Mouse (Mus musculus): Measurements from ENCODE around the gene Slc4a8. TPM values are rescaled to one million over a fixed set of nuclear protein-coding genes. Genes with fewer than 3 reads are reported as not detected.

The Slc4a8 gene
- 0.91 and 3.2 TPM in 2 replicates for polyA plus RNA-seq (2012; ENCODE audit: insufficient read depth, insufficient read length, missing spikeins)

DNA sequence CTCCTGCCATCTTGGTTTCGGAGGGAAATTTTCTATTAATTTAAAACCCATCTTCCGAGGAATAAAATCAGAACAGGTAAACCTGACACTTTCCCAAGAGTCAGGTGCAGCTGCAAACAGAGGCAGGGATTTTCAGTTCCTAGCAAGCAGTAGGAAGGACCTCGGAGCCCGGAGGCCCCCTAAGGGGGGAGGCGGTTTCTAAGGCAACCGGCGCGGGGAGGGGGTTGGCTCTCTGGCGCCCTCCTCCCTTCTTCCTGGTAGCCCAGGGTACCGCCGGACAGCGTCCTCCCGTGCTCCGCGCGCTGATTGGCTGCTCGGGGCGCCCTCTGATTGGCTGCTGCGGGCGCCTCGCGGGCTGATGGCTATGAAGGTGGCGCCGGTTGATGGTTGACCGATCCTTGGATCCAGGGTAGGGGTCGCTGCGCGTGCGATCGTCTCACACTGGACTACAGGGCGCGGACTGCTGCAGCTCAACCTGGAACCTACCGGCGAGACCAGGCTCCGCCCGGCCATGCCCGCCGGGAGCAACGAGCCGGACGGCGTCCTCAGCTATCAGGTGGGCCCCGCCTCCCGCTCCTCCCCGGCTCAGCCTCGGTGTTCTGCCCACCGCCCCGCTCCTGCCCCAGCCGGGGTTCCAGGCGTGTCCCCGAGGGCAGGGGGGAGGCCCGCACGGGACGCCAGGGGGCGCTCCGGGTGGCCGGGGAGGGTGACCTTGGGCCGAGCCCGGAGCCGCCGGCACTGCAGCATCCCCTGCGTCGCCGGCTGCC lies at the start of gene Slc4a8:
Slc4a8 (plus strand) TSS at position 329 of the 767 bp plus-strand sequence.
- Histone ChIP-seq H3K27ac (replicated peaks; ENCODE audit: low read depth, low read length) (no peak within 1 kb of the TSS), H3K4me3 (ENCODE audit: insufficient read depth, low read depth, low read length) (peak within 1 kb of the TSS; percentile 61), H3K4me1 (ENCODE audit: control insufficient read depth, insufficient read depth, insufficient read length, low read length) (no peaks in the 10 kb centered on the region)

- H3K27ac ChIP-seq (replicated peaks; ENCODE audit: low read depth, low read length) = no peak overlapping the region
- H3K4me3 ChIP-seq (ENCODE audit: insufficient read depth, low read depth, low read length) = no peak overlapping the region
- no peaks in the 10 kb centered on the region for H3K4me1 ChIP-seq (ENCODE audit: control insufficient read depth, insufficient read depth, insufficient read length, low read length)
Observed at GRCm38 (mm10) chr15:100714470-100714869, 47.1 kb upstream of the Slc4a8 start.

- H3K4me3 ChIP-seq (ENCODE audit: insufficient read depth, low read depth, low read length) = no peak overlapping the region
- no peaks in the 10 kb centered on the region for H3K4me1 ChIP-seq (ENCODE audit: control insufficient read depth, insufficient read depth, insufficient read length, low read length)
- H3K27ac ChIP-seq (replicated peaks; ENCODE audit: low read depth, low read length) = no peak overlapping the region
Observed at GRCm38 (mm10) chr15:100715399-100715993, 46.1 kb upstream of the Slc4a8 start.

GRCm38 (mm10) chr15:100717933-100718332 lies 43.6 kb upstream of the Slc4a8 start:
- Histone ChIP-seq H3K4me3 (ENCODE audit: insufficient read depth, low read depth, low read length) (no peak overlapping the region), H3K4me1 (ENCODE audit: control insufficient read depth, insufficient read depth, insufficient read length, low read length) (no peaks in the 10 kb centered on the region)

DNA sequence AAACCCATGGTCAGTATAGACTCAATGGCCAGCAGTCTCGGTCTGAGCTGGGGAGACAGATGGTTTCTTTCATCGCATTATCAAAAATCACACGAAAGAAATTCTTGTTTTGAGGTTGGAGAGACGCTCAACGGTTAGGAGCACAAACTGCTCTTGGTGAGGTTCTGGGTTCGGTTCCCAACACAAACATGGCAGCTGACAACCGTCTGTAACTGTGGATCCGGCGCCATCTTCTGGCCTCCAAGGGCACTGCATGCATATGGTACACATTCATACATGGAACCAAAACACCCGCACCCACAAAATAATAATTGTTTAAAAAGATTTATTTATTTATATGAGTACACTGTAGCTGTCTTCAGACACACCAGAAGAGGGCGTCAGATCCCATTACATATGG lies 43.0 kb upstream of the Slc4a8 start:
- H3K4me1 ChIP-seq (ENCODE audit: control insufficient read depth, insufficient read depth, insufficient read length, low read length) = no peaks in the 10 kb centered on the region
- no peak overlapping the region for H3K4me3 ChIP-seq (ENCODE audit: insufficient read depth, low read depth, low read length)
- H3K27ac ChIP-seq (replicated peaks; ENCODE audit: low read depth, low read length) = no peak overlapping the region

More at GRCm38 (mm10) chr15:100717933-100718332, 43.6 kb upstream of the Slc4a8 start:
- H3K27ac ChIP-seq (replicated peaks; ENCODE audit: low read depth, low read length) = no peak overlapping the region

DNA sequence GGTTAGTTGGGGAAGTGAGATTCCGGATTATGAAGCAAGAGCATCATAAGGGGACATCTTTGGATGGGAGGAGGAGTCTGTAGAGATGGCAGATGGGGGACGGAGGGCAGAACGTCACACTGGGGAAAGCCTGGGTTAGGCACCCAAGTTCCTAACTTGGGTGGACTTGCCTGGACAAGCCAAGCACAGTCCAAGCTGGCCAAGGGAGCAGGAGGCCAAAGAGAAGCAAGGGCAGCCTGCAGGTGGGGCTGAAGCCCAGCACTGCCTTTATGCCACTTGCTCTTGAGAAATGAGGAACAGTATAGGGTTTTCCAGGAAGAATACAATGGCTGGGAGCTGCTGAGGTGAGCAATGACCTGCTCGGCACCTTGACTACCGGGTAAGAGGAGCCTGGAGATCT lies 42.3 kb upstream of the Slc4a8 start:
- Histone ChIP-seq H3K27ac (replicated peaks; ENCODE audit: low read depth, low read length) (no peak overlapping the region), H3K4me3 (ENCODE audit: insufficient read depth, low read depth, low read length) (no peak overlapping the region), H3K4me1 (ENCODE audit: control insufficient read depth, insufficient read depth, insufficient read length, low read length) (no peaks in the 10 kb centered on the region)

- no peaks in the 10 kb centered on the region for H3K4me1 ChIP-seq (ENCODE audit: control insufficient read depth, insufficient read depth, insufficient read length, low read length)
- no peak overlapping the region for H3K27ac ChIP-seq (replicated peaks; ENCODE audit: low read depth, low read length)
- H3K4me3 ChIP-seq (ENCODE audit: insufficient read depth, low read depth, low read length) = no peak overlapping the region
Observed at GRCm38 (mm10) chr15:100720066-100720465, 41.5 kb upstream of the Slc4a8 start.

GRCm38 (mm10) chr15:100721445-100721844 lies 40.1 kb upstream of the Slc4a8 start:
- H3K4me3 ChIP-seq (ENCODE audit: insufficient read depth, low read depth, low read length) = no peak overlapping the region
- no peaks in the 10 kb centered on the region for H3K4me1 ChIP-seq (ENCODE audit: control insufficient read depth, insufficient read depth, insufficient read length, low read length)
- H3K27ac ChIP-seq (replicated peaks; ENCODE audit: low read depth, low read length) = no peak overlapping the region

GRCm38 (mm10) chr15:100722026-100722425 lies 39.5 kb upstream of the Slc4a8 start:
- Histone ChIP-seq H3K4me1 (ENCODE audit: control insufficient read depth, insufficient read depth, insufficient read length, low read length) (no peaks in the 10 kb centered on the region), H3K27ac (replicated peaks; ENCODE audit: low read depth, low read length) (no peak overlapping the region), H3K4me3 (ENCODE audit: insufficient read depth, low read depth, low read length) (no peak overlapping the region)

GRCm38 (mm10) chr15:100722564-100722963 lies 39.0 kb upstream of the Slc4a8 start:
- H3K4me1 ChIP-seq (ENCODE audit: control insufficient read depth, insufficient read depth, insufficient read length, low read length) = no peaks in the 10 kb centered on the region
- no peak overlapping the region for H3K27ac ChIP-seq (replicated peaks; ENCODE audit: low read depth, low read length)
- no peak overlapping the region for H3K4me3 ChIP-seq (ENCODE audit: insufficient read depth, low read depth, low read length)

- no peak overlapping the region for H3K4me3 ChIP-seq (ENCODE audit: insufficient read depth, low read depth, low read length)
- H3K4me1 ChIP-seq (ENCODE audit: control insufficient read depth, insufficient read depth, insufficient read length, low read length) = no peaks in the 10 kb centered on the region
- H3K27ac ChIP-seq (replicated peaks; ENCODE audit: low read depth, low read length) = no peak overlapping the region
Observed at GRCm38 (mm10) chr15:100723505-100723904, 38.0 kb upstream of the Slc4a8 start.

DNA sequence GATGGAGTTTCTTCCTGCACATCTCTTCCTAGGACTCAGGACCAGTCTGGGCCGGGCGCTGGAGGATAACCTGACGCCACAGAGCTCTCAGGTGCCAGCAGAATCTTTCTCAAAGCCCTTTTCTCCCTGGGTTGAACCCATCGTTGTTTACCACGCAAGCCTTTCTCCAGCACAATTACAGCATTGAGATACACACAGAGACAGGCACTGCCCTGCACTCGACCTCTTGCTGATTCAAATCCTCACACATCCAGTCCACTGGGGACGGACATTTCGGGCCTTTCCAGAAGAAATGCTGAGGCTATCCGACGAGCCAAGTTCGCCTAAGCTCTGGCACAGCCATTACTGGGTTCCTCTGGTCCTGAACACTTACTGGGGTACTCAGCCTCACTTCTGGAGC lies 34.8 kb upstream of the Slc4a8 start:
- no peak overlapping the region for H3K27ac ChIP-seq (replicated peaks; ENCODE audit: low read depth, low read length)
- no peak overlapping the region for H3K4me3 ChIP-seq (ENCODE audit: insufficient read depth, low read depth, low read length)

DNA sequence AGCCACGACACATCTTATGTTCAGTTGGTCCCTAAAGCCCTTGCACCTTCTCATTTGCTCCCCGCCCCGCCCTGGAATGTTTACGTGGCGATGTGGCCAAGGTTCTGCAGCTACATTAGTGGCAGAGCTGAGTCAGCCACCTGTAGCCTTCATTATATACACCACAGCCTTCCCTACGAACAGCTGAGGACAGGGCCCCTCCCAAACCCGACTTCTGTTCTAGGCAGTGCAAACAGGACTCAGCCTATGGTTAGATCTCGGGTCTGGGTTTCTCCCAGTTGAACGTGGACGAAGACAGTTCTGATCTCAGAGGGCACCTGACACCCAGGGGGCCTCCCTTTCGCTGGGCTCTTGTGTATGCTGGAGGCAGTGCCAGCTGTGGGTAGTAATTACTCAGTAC lies 33.7 kb upstream of the Slc4a8 start:
- Histone ChIP-seq H3K4me1 (ENCODE audit: control insufficient read depth, insufficient read depth, insufficient read length, low read length) (no peaks in the 10 kb centered on the region), H3K4me3 (ENCODE audit: insufficient read depth, low read depth, low read length) (no peak overlapping the region), H3K27ac (replicated peaks; ENCODE audit: low read depth, low read length) (no peak overlapping the region)

More for the DNA sequence above, 34.8 kb upstream of the Slc4a8 start:
- no peaks in the 10 kb centered on the region for H3K4me1 ChIP-seq (ENCODE audit: control insufficient read depth, insufficient read depth, insufficient read length, low read length)

DNA sequence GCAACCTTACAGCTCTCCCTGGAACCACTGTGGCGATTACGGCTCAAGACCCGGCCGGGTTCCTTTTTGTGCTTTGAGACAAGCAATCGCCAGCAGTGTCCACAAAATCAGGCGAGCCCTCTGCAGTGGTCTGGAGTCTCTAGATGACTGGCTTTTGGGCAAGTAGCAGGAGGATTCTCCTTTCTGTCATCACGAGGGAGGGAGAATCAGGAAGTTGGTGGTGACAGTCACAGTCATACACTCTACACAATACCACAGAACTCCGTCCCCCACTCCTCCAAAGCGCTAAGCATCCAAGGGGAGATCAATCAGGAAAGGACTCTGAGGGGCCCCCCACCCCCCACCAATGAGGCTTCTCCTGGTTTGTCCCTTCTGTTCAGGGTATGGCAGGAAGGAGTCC lies 33.0 kb upstream of the Slc4a8 start:
- H3K27ac ChIP-seq (replicated peaks; ENCODE audit: low read depth, low read length) = no peak overlapping the region
- no peaks in the 10 kb centered on the region for H3K4me1 ChIP-seq (ENCODE audit: control insufficient read depth, insufficient read depth, insufficient read length, low read length)
- peak overlapping the region; percentile 36; the same call in 1 of the 2 replicates for H3K4me3 ChIP-seq (ENCODE audit: insufficient read depth, low read depth, low read length)

DNA sequence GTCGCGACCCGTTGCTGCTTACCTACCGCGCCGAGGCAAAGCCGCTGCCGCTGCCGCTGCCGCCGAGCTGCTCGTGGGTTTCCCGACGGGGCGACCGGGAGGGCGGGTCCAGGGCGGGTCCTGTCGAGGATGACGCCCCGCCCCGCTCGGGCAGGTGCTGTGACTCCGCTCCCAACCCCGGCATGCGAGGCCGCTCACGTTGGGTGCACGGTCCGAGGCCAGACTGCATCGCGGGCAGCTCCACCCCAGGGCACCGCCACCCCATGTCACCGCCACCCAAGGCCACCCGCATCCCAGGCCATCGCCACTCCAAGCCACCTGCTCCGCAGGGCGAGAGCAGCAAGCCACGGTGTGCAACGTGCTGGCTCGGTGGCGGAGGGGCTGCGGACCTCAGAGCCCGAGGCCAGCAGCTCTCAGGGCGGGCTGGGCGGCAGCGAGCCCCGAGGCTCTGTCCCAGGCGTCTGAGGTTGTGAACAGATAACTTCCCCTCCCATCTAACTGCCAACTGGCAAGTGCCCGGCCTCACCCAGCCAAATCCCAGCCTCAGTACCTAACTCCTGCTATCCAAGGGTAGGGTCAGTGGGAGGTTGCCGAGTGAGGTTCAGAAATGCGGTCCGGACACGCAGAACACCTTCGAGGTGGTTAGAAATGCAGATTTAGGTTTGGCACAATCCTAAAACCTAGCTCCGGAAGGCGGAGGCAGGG lies 32.1 kb upstream of the Slc4a8 start, which contains the start of gene Galnt6:
Galnt6 (minus strand) TSS at position 96 of the 705 bp plus-strand sequence.
- Histone ChIP-seq H3K4me3 (ENCODE audit: insufficient read depth, low read depth, low read length) (peak within 1 kb of the TSS; percentile 36; the same call in 1 of the 2 replicates), H3K4me1 (ENCODE audit: control insufficient read depth, insufficient read depth, insufficient read length, low read length) (no peaks in the 10 kb centered on the region), H3K27ac (replicated peaks; ENCODE audit: low read depth, low read length) (no peak within 1 kb of the TSS)

Data from brown adipose tissue, adult 24 weeks (tissue).